Mouse (Mus musculus): ENCODE measurements around the gene Tmem88. TPM values are rescaled to one million over a fixed set of nuclear protein-coding genes. Genes with fewer than 3 reads are reported as not detected.

Tmem88 gene
- polyA plus RNA-seq, 1 experiment from 2014 or later = 34.8 TPM

DNA sequence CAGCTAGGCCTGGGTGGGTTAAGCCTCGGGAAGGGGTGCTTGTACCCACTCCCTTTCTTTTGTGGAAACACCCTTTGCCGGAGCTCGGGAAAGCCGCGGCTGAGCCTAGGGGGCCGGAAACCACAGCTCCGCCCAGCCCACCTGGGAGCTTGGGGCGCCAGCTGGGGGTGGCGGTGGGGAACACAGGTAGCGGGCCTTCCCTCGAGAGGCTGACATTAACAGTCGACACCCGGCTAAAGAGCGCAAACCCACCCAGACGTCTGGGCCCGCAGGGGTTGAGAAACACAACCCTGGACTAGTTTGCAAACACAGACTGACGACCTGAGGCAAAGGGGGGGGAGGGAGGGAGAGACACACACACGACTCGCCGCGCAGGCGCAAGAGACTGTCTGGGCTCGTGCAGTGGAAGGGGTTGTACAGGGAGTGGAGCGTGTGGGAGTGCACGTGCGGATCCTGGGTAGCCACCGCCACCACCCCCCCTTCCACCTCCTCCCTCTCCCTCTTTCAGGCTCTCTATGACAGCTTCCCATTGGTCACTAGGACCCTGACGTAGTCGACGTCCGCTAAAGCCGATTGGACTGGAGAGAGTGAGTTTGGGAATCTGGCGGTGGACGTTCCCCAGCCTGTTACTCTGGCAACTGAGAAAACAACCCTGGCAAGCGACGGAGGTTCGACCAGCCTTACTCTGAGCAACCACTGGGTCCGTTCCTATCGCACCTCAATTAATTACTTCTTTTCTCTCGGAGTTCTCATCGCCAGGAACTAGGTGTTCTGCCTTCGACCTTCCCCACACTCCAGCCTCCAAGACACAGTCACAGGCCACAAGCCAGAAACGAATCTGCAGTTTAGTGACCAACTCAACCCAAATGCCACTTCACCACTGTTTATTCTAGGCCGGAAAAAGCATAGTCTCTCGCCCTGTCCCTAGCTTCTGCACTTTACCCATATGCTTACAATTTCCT lies 20.7 kb upstream of the Tmem88 start:
- Histone ChIP-seq H3K36me3 (ENCODE audit: control insufficient read depth, insufficient read depth, low read length) (peaks cover under 1% of the 10 kb centered on the region; the same call in 1 of the 2 replicates), H3K9me3 (ENCODE audit: control insufficient read depth, low read length) (no peaks in the 10 kb centered on the region), H3K27me3 (replicated peaks; ENCODE audit: control insufficient read depth, insufficient read depth, low read length) (peaks cover 22% of the 10 kb centered on the region), H3K4me3 (ENCODE audit: low read depth, low read length) (peak overlapping the region; percentile 90), H3K4me2 (ENCODE audit: low read length) (peak overlapping the region; percentile 94), H3K27ac (ENCODE audit: low read depth) (peak overlapping the region; percentile 86), H3K9ac (ENCODE audit: low read length) (peak overlapping the region; percentile 60), H3K4me1 (replicated peaks; ENCODE audit: control insufficient read depth, insufficient read depth, low read length) (peaks cover 36% of the 10 kb centered on the region)
- peak; percentile 93 for DNase-seq (ENCODE audit: low spot score)
- peak; percentile 85 for ATAC-seq (replicated peaks; ENCODE audit: low FRiP score, low TSS enrichment, low read depth)
- under 1% methylated on average over 44 of the region's 45 CpGs for WGBS

GRCm38 (mm10) chr11:69417449-69418384 lies 19.7 kb upstream of the Tmem88 start:
- H3K4me2 ChIP-seq (ENCODE audit: low read length) = peak overlapping the region; percentile 94
- peaks cover 10% of the 10 kb centered on the region; the same call in 1 of the 2 replicates for H3K36me3 ChIP-seq (ENCODE audit: control insufficient read depth, insufficient read depth, low read length)
- peaks cover 47% of the 10 kb centered on the region for H3K4me1 ChIP-seq (replicated peaks; ENCODE audit: control insufficient read depth, insufficient read depth, low read length)
- H3K27ac ChIP-seq (ENCODE audit: low read depth) = peak overlapping the region; percentile 86
- under 1% methylated on average over 39 of the region's 39 CpGs for WGBS
- DNase-seq (ENCODE audit: low spot score) = peak; percentile 93
- H3K9ac ChIP-seq (ENCODE audit: low read length) = peak overlapping the region; percentile 60
- peaks cover 21% of the 10 kb centered on the region for H3K27me3 ChIP-seq (replicated peaks; ENCODE audit: control insufficient read depth, insufficient read depth, low read length)
- H3K9me3 ChIP-seq (ENCODE audit: control insufficient read depth, low read length) = no peaks in the 10 kb centered on the region
- ATAC-seq (replicated peaks; ENCODE audit: low FRiP score, low TSS enrichment, low read depth) = peak; percentile 53
- H3K4me3 ChIP-seq (ENCODE audit: low read depth, low read length) = peak overlapping the region; percentile 90

DNA sequence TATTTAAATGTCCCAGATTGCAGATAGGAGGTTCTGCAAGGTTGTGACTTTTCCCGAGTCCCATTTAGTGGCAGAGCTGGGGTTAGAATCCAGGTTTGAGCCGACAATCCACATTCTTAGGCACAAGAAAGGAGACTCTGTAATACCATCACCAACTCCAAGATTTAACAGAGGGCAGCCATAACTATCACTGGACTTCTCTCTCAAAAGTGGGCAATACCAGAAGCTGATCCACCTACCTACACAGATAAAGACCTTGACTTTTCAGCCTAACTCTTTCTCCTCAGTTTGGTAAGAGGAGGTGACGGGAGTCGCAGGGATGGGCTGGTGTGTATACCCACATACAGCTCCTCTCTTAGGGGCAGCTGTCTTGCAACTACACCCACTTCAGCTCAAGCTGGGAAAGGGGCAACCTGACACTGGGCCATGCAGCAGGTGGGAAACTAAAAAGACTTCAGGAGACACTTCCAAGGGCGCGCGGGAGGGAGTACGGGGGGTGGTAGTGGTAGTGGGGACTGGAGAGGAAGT lies 19.0 kb upstream of the Tmem88 start:
- peaks cover 14% of the 10 kb centered on the region for H3K27me3 ChIP-seq (replicated peaks; ENCODE audit: control insufficient read depth, insufficient read depth, low read length)
- H3K9ac ChIP-seq (ENCODE audit: low read length) = peak overlapping the region; percentile 60
- H3K4me2 ChIP-seq (ENCODE audit: low read length) = peak overlapping the region; percentile 94
- 5% methylated on average over 8 of the region's 8 CpGs for WGBS
- ATAC-seq (replicated peaks; ENCODE audit: low FRiP score, low TSS enrichment, low read depth) (no peak), DNase-seq (ENCODE audit: low spot score) (no peak)
- no peaks in the 10 kb centered on the region for H3K9me3 ChIP-seq (ENCODE audit: control insufficient read depth, low read length)
- H3K27ac ChIP-seq (ENCODE audit: low read depth) = peak overlapping the region; percentile 86
- peaks cover 53% of the 10 kb centered on the region for H3K4me1 ChIP-seq (replicated peaks; ENCODE audit: control insufficient read depth, insufficient read depth, low read length)
- H3K36me3 ChIP-seq (ENCODE audit: control insufficient read depth, insufficient read depth, low read length) = peaks cover 15% of the 10 kb centered on the region; the same call in 1 of the 2 replicates
- H3K4me3 ChIP-seq (ENCODE audit: low read depth, low read length) = peak overlapping the region; percentile 90

GRCm38 (mm10) chr11:69416509-69416908 lies 18.5 kb upstream of the Tmem88 start:
- WGBS = 2% methylated on average over 4 of the region's 4 CpGs
- Histone ChIP-seq H3K4me3 (ENCODE audit: low read depth, low read length) (peak overlapping the region; percentile 90), H3K4me1 (replicated peaks; ENCODE audit: control insufficient read depth, insufficient read depth, low read length) (peaks cover 57% of the 10 kb centered on the region), H3K27me3 (replicated peaks; ENCODE audit: control insufficient read depth, insufficient read depth, low read length) (peaks cover 9% of the 10 kb centered on the region), H3K27ac (ENCODE audit: low read depth) (peak overlapping the region; percentile 86), H3K36me3 (ENCODE audit: control insufficient read depth, insufficient read depth, low read length) (peaks cover 15% of the 10 kb centered on the region; the same call in 1 of the 2 replicates), H3K4me2 (ENCODE audit: low read length) (peak overlapping the region; percentile 94), H3K9me3 (ENCODE audit: control insufficient read depth, low read length) (no peaks in the 10 kb centered on the region), H3K9ac (ENCODE audit: low read length) (peak overlapping the region; percentile 39)
- no peak for ATAC-seq (replicated peaks; ENCODE audit: low FRiP score, low TSS enrichment, low read depth)
- DNase-seq (ENCODE audit: low spot score) = no peak

- DNase-seq (ENCODE audit: low spot score) (peak; percentile 79), ATAC-seq (replicated peaks; ENCODE audit: low FRiP score, low TSS enrichment, low read depth) (no peak)
- Histone ChIP-seq H3K4me1 (replicated peaks; ENCODE audit: control insufficient read depth, insufficient read depth, low read length) (peaks cover 56% of the 10 kb centered on the region), H3K27ac (ENCODE audit: low read depth) (peak overlapping the region; percentile 86), H3K4me2 (ENCODE audit: low read length) (peak overlapping the region; percentile 94), H3K36me3 (ENCODE audit: control insufficient read depth, insufficient read depth, low read length) (peaks cover 15% of the 10 kb centered on the region; the same call in 1 of the 2 replicates), H3K9me3 (ENCODE audit: control insufficient read depth, low read length) (no peaks in the 10 kb centered on the region), H3K27me3 (replicated peaks; ENCODE audit: control insufficient read depth, insufficient read depth, low read length) (peaks cover 2% of the 10 kb centered on the region; the same call in 1 of the 2 replicates), H3K9ac (ENCODE audit: low read length) (peak overlapping the region; percentile 90), H3K4me3 (ENCODE audit: low read depth, low read length) (peak overlapping the region; percentile 90)
- 0% methylated on average over 14 of the region's 25 CpGs for WGBS
Observed at GRCm38 (mm10) chr11:69415668-69416451, 17.8 kb upstream of the Tmem88 start.

DNA sequence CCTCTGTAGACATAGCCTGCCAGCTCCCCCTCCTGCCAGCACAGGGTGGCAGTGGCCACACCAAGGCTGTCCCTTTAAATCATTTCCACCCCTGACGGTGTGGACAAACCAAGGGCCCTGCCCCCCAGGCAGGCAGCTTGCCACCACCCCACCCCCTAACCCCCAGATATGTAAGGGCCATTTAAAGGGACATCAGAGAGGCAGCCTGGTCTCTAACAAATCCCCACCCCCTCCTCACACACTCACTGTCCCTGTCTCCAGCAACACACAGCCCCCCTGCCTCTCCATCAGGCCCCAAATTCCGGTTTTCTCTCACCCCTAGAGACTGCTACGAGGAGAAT lies 17.3 kb upstream of the Tmem88 start:
- 1% methylated on average over 3 of the region's 3 CpGs for WGBS
- Histone ChIP-seq H3K4me3 (ENCODE audit: low read depth, low read length) (peak overlapping the region; percentile 90), H3K27me3 (replicated peaks; ENCODE audit: control insufficient read depth, insufficient read depth, low read length) (no peaks in the 10 kb centered on the region), H3K27ac (ENCODE audit: low read depth) (peak overlapping the region; percentile 86), H3K9ac (ENCODE audit: low read length) (peak overlapping the region; percentile 90), H3K9me3 (ENCODE audit: control insufficient read depth, low read length) (no peaks in the 10 kb centered on the region), H3K4me1 (replicated peaks; ENCODE audit: control insufficient read depth, insufficient read depth, low read length) (peaks cover 52% of the 10 kb centered on the region), H3K36me3 (ENCODE audit: control insufficient read depth, insufficient read depth, low read length) (peaks cover 15% of the 10 kb centered on the region; the same call in 1 of the 2 replicates), H3K4me2 (ENCODE audit: low read length) (peak overlapping the region; percentile 85)
- ATAC-seq (replicated peaks; ENCODE audit: low FRiP score, low TSS enrichment, low read depth) (no peak), DNase-seq (ENCODE audit: low spot score) (peak; percentile 72)

DNA sequence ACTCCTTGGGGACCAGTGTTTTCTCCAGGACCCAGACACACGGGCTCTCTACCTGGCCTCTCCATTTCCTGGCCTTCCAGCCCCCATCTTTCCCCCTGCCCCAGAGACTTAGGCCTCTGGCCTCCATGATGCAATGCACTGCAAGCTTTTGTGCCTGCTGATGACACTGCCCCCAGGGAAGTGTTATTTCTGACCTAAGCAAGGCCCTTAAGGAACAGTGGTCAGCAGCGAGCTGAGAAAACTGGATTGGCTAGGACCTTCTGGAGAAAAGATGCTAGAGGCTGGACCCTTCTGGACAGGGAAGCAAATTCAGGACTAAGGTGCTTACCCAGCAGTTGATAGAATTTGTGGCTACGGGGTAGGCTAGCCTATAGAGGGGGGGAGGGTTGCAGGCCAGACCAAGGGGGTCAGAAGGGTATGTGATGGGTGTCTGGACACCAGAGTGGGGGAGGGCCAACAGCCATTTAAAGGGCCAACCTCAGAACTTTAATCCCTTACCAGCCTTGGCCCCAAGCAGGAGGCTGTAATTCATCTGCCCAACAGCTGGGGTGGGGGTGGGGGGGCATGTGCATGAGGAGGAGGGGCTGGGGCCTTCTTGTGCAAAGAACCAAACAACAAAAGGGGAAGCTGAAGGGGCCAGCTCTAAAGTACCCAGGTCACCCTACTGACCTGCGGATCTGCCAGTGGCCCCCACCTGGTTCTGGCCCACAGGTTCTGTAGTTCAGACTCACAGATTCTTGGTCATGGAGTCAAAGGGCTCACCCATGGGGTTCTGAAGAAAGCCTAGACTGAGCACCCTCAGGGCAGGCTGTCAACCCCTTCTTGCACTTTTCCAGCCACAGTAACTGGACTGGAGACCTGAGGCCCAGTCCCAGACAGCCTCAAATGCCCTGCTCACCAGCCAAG lies 16.6 kb upstream of the Tmem88 start:
- Histone ChIP-seq H3K4me2 (ENCODE audit: low read length) (peak overlapping the region; percentile 85), H3K4me1 (replicated peaks; ENCODE audit: control insufficient read depth, insufficient read depth, low read length) (peaks cover 46% of the 10 kb centered on the region), H3K36me3 (ENCODE audit: control insufficient read depth, insufficient read depth, low read length) (peaks cover 15% of the 10 kb centered on the region; the same call in 1 of the 2 replicates), H3K4me3 (ENCODE audit: low read depth, low read length) (peak overlapping the region; percentile 90), H3K27me3 (replicated peaks; ENCODE audit: control insufficient read depth, insufficient read depth, low read length) (no peaks in the 10 kb centered on the region), H3K9ac (ENCODE audit: low read length) (peak overlapping the region; percentile 90), H3K9me3 (ENCODE audit: control insufficient read depth, low read length) (no peaks in the 10 kb centered on the region), H3K27ac (ENCODE audit: low read depth) (peak overlapping the region; percentile 86)
- 3% methylated on average over 4 of the region's 4 CpGs for WGBS
- DNase-seq (ENCODE audit: low spot score) (no peak), ATAC-seq (replicated peaks; ENCODE audit: low FRiP score, low TSS enrichment, low read depth) (no peak)
